Mouse (Mus musculus): Measurements from ENCODE around the gene Pknox2. TPM values are rescaled to one million over a fixed set of nuclear protein-coding genes. Genes with fewer than 3 reads are reported as not detected.

Gene Pknox2
- total RNA-seq (2023) = not detected

DNA sequence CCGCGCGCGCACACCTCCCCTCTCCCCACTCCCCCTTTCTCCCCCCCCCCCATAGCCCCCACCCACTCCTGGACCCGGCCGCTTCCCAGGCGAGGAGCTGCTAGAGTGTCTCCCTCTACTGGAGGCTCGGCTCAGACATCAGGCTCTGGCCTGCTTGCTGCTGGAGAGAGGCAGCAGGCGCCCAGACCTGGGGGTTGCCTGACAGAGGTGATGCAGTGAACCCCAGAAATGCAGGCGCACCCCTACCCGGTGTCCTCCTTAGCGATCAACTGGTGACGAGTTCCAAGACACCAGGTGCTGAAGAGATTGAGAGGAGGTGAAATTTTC, at the start of gene Pknox2:
Pknox2 (minus strand) TSS at position 49 of the 327 bp plus-strand sequence.

Other genes starting within 250 kb of the Pknox2 start
- gene Tmem218, start 60.8 kb upstream of the Pknox2 start, total RNA-seq (2023) = 1 to 10 TPM; 1.8 TPM
- gene Slc37a2, start 108.3 kb upstream of the Pknox2 start, total RNA-seq (2023) = 1 to 10 TPM; 1.7 to 2.4 TPM
- gene Ccdc15, start 201.0 kb upstream of the Pknox2 start, total RNA-seq (2023) = 10 to 100 TPM; 10.4 to 14.6 TPM
- gene Hepacam, start 219.9 kb upstream of the Pknox2 start, total RNA-seq (2023) = not detected